Mouse (Mus musculus): ENCODE data around the gene Gm19345.

- peak in 1 of 3 experiments; percentile 1 for TF ChIP-seq MYOG (IDR thresholded peaks at IDR 0.05; ENCODE audit: control insufficient read depth in 1 of 3, insufficient read depth in 1 of 3, insufficient read length in 2 of 3, low read depth in 2 of 3)
- TF ChIP-seq POLR2A (IDR thresholded peaks at IDR 0.05; ENCODE audit: insufficient read length, low read depth), result no peak
Measured at GRCm38 (mm10) chr7:19811114-19811513, 40.7 kb upstream of the Gm19345 start.

All from myocyte (in vitro differentiated cells).